Mouse (Mus musculus): ENCODE measurements around the gene Lins1. TPM values are rescaled to one million over a fixed set of nuclear protein-coding genes. Genes with fewer than 3 reads are reported as not detected.

The Lins1 gene
- total RNA-seq, 2 experiments from 2014 or later, result 7.1 to 7.3 TPM

DNA sequence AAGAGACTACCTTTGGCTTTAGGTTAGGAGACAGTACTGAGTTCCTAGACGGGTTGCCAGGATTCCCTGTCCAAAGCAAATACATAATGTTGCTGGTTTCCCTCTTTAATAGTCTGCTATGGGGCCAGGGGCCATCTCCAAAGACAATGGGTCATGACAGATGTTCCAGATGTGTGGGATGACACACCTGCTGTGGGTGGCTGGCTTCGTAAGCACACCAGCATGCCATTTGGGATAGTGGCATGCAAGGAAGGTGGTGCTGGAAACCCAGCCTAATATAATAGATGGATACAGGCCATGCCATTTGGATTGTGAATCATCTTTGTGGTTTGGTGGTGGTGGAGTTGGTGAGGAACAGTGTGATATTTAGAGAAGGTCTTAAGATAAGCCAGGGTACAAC, 39.5 kb downstream of the Lins1 start:
- no peak for DNase-seq

DNA sequence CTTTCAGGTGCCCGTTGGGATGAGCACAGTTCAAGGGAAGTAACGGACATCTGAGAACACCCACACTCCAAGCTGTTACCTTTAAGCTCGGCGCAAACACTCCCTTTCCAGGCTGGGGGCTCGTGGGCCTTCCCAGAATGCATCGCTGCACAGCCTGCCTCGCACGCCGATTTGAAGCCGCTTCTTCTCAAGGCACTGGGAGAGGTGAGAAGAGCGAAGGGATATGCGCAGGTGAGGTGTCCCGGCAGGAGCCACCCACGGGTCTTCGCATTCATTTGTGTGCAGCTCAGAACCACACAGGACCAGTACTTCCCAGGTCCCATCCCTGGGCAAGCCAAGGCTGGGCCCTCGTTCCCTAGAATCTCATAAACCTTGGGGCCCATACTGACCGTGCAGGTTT, 43.7 kb downstream of the Lins1 start:
- DNase-seq, result no peak

DNA sequence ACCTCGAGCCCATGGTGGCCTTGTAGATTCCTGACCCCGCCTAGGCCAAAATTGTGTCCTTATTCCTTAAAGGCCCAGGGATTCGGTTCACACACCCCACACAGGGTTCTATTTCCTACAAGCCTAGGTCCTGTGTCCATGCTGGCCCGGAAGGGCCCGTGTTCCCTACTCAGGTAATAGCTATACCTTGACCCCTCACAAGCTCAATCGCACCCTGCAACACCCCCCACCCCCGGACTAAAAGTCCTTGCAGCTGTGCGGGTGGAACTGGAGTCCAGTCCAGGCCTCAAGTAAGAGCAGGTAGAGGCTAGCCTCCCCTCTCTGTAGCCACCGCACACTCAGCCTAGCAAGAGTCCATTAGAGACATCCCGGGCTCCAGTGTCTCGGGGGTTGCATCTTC, 44.2 kb downstream of the Lins1 start:
- DNase-seq, result no peak

DNA sequence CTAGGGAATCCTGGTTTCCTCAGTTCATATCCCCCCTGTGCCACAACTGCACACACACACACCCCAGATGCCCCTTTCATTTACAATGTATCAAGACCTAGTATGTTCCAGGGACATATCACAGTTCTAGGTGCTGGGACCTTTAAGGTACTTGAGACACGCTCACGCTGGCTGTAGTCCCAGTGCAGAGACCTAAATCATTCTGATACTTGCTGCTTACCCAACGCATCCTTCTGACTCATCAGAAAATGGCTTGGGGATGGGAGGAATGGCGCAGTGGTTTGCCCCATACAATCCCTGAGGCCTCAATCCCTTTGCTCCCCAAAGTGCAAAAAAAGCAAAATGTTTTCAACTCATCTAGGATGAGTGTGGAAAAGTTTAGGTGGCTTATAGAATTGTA, 44.8 kb downstream of the Lins1 start:
- peak; percentile 19 for DNase-seq

DNA sequence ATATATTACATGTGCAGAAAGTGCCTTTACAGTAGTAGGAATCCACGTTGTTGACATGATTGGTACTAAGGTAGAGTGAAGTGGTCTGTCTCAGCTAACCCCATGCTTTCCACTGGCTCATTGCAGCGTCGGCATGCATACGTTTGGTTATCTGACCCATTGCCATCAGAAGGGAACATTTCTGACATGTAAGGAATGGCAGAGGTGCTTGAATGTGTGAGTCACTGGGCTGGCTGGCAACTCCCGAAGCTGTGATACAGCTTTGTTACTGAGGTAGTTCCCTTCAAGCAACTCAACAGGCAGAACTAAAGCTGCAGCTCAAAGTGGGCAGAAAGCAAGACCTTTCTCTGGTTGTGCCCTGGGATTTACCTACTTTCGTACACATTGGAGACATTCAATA, 45.3 kb downstream of the Lins1 start:
- DNase-seq, result no peak

DNA sequence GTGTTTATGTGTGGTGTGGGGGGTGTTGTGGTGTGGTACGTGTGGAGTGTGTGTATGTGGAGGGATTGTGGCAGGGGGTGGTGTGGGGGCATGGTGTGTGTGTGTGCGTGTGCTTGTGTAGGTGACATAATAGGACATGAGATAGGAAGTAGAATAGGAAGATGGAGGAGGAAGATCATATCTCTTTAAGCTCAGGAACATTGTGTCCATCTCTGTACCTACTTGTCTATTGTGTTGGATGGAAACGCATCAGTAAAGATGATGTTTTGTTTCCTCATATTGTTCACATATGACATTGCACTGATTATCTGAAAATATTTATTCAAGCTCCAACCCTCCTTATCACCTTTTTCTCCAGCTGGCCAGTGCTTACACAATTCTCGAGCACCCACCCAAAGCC, 47.7 kb downstream of the Lins1 start:
- no peak for DNase-seq

DNA sequence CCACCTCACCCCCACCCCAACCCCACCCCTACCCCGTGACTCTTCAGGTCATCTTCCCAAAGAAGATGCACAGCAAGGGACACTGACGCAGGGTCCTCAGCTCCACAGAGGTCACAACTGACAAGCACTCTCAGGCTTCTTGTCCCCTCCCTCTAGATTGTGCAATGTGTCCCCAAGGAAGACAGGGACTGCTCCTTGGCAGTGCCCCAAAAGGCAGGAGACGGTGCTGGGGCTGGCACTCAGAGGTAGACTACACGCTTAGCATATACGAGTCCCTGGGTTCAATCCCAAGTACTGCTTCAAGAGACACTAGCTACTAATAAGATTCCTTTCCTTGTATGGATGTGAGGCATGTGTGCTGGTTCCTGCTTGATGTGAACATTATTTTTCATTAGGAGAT, 51.3 kb downstream of the Lins1 start:
- peak; percentile 41 for DNase-seq

DNA sequence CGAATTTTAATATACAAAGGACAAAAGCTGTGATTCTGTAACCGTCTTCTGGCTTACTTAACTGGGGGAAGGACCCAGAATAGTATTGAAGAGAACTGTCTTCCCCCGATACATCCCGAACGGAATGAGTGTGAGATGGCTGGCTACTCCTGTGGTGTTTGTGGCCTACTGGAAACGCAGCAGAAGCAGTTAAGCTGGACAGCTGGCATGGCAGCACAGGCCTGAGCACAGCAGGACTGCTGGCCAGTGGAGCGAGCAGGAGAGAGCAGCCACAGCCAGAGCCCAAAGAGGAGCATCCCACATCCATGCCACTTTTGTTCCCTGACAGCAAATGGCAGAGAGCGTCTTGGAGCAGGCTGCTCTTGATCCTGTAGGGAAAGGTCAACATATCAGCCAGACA, 51.7 kb downstream of the Lins1 start:
- DNase-seq, result no peak

DNA sequence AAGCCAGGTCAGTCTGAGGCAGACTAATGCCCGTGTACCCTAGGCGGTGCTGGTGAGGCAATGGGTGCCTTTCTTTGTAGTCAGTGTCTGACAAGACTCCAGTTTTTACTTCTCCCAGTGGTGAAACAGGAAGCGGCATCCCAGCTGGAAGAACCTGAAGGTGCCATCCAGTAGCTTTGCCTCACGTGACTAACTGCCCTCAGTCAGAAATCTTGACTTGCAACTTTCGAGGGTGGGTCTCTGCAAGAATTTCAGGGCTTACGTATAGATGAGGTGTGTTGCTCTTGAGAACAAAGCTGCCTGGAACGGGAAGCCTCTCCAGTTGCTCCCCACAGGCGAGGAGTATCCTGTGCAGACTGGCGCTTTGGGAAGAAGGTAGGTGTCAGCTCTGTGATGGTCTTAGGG, 53.7 kb downstream of the Lins1 start, which contains the start of gene Cers3:
Gene Cers3 (plus strand): TSS at position 128 of the 405 bp plus-strand sequence.
- DNase-seq, result no peak

DNA sequence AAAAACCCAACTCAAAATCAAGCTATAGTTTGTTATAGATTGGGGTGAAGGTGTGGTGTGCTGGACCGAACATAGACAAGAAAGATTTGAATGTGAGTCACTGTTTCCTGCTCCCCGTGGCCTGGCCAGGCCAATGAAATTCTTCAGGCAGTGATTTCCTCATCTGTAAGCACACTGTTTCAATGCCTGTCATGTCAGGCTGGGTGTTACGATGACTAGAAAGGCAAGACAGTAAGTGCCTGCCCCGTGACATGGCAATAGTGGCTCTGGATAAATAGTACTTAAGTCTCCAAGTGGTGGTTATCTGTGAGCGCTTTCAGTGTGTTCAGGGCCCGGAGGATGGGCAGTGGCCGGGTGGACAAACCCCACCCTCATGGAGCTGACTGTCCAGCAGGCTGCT, 57.3 kb downstream of the Lins1 start:
- no peak for DNase-seq

DNA sequence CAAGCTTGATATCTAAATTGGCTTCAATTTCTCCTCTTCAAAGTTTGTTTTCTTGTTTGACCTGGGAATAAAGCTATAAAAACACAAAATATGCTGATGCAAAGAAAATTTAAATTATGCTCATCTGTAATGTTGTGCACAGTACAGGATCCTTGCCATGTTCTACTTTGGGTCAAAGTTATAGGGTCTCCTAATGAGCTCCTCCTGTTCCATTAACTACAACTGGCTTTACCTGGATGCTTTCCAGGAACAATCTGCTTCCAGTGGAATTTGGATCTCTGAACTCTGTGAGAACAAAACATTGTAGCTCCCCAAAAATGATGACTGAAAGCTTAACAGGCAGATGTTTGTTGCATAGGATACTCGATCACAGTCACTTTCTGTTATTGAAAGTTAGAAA, 60.3 kb downstream of the Lins1 start:
- no peak for DNase-seq

DNA sequence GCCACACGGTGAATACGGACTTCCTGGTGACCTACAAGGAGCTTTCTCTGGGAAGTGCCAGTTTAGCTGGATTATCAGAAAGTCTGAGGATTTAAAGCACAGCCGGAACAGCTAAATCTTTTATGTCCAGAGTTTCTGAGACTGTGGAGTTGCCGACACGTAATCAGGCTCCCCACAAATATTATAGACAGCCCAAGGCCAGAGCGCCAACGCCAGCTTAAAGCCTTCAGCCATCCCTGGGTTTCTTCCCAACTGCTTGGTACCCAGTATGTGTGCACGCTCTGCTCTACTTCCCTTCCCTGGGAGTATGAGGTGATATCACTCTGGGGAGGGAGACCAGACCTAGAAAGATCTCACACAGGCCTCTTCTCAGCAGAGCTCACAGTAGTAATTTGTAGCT, 64.1 kb downstream of the Lins1 start:
- peak; percentile 55 for DNase-seq

DNA sequence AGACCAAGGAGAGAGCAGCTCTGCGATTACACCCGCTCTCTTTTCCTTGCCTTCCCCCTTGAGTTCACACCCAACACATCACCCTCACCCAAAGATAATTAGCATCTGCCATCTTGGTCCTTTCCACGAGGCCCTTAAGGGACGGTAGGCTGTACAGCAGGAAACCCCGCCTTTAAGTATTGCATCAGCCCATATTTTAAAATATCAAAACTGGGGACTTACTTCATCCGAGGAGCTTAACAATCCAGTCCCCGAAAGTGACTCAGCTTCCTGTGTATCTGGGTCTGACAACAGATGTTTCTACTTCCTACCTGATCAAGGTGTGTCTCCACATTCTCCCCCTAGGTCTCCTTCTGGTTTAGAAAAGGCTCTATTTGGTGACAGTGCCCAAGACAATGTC, 65.9 kb downstream of the Lins1 start:
- DNase-seq, result no peak

Other genes with a start within 250 kb of the Lins1 start
- 10 to 100 TPM; 18.6 to 19.8 TPM for gene Asb7, start 293 bp upstream of the Lins1 start, total RNA-seq (2021)
- under 1 TPM in 1 of 2 experiments, not detected in 1; 0.12 TPM for gene Cers3, start 53.6 kb downstream of the Lins1 start, total RNA-seq (2021)
- 1 to 10 TPM; 5.5 to 8.6 TPM for gene Adamts17, start 149.8 kb downstream of the Lins1 start, total RNA-seq (2021)

Data from adrenal gland, postnatal 10 days (tissue).